Mouse (Mus musculus) gonadal fat pad, adult 2 months (tissue): ENCODE results near the gene 9530077C05Rik. TPM values are rescaled to one million over a fixed set of nuclear protein-coding genes. Genes with fewer than 3 reads are reported as not detected.

Source experiments
- DNase-seq: peaks from one replicate; pipeline ENCODE4 v3.0.0-alpha.2; 2012; ENCODE audit warnings: low read depth
- polyA plus RNA-seq: library from polyadenylated mRNA; depleted of rRNA; stranded (reverse); fragments of >200 nt; gene quantifications from 2 replicates; pipeline ENCODE4 v1.2.3, GENCODE M21; 2012; rRNA removed

9530077C05Rik gene
- polyA plus RNA-seq, 1 experiment: 2.0 TPM

GRCm38 (mm10) chr9:22457142-22457835, 46.0 kb downstream of the 9530077C05Rik start:
- no peak for DNase-seq

DNA sequence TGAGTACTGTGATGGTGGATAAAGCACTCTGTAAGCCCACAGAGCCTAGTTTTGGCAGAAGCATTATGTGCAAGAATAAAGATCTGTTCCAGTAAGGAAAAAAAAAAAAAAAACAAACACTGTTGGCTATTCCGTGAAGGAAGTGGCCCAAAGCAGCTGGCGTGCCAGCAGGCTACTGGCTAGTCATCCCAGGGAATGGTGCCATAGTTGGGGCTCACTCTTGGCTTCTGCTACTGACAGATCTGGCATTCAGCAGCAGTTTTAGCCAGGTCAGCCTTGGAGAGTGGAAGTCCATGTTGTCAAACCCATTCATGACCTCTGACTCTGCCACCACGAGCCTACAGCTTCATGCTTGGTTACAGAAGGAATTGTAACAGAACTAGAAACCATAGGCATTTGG, 50.6 kb downstream of the 9530077C05Rik start:
- DNase-seq: no peak

- DNase-seq: no peak
Measured at GRCm38 (mm10) chr9:22466212-22466611, 54.9 kb downstream of the 9530077C05Rik start.

GRCm38 (mm10) chr9:22467371-22468169, 56.3 kb downstream of the 9530077C05Rik start:
- no peak for DNase-seq

DNA sequence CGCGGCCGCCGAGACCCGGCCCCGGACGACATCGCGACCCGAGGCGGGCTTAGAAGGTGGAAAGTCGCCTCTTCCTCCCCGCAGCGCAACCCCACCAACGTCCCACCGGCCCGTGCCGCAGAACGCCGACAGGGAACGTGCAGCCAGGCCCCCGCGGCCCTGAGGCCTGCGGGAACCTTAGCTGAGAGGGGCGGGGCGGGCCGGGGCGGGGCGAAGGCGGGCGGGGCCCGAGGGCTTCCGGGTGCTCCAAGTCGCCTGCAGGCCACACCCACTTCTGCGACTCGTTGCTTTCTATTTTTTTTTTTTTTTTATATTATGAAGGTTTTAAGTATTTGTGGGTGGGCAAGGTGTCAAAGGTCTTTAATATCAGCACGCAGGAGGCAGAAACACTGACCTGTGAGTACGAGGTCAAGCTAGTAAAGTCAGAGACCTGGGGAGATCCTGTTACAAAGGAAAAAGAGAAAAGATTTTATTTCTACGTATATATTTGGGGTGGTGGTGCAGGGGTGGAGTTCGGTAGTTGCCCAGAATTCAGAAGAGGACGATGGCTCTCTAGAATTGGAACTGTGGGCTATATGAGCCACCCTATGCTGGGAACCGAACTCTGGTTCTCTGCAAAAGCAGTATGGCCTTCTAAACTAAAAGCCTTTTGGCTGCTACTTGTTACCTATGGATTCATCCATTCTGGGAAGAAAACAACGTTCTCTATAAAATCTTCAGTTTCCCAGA, 57.0 kb downstream of the 9530077C05Rik start:
- no peak for DNase-seq

DNA sequence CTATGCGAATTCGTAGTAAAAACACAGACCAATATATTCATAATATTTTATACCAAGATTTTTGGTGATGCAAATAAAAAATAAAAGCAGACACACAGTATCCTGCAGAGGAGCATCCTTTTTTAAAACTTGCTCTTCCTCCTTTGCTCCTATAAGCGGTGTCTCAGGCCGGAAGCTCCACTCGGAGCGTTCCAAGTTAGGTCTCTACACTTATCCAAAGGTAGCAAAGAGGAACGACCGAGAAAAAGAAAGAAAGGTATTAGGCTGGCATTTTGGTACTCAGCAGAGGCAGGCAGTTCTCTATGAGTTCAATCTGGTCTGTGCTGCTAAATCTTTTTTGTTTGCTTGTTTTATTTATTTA, 57.6 kb downstream of the 9530077C05Rik start:
- DNase-seq: no peak

DNA sequence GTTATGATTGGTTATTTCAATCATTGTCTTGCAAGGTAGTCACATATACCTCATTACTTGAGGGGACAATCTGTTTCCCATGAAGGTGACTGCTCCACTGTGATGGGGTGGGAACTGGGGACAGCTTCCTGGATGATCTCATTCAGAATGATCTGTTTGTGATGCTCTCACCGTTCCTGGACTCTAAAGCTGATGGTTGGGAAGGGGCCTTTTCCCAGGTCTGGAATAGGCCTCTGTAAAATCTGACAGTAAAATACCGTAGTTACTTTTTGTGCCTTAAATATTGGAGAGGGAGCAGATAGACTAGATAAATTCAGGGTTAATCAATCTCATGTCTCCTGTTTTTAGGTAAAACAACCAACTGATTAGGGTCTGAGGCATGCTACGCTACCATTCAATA, 58.3 kb downstream of the 9530077C05Rik start, which contains the start of gene Rp9:
TSS of gene Rp9 (minus strand) at position 101 of the 400 bp plus-strand sequence.
- no peak for DNase-seq

GRCm38 (mm10) chr9:22475424-22475868, 64.1 kb downstream of the 9530077C05Rik start, which contains the start of gene Bbs9:
TSS of gene Bbs9 (plus strand) at chr9:22475715.
- no peak for DNase-seq

DNA sequence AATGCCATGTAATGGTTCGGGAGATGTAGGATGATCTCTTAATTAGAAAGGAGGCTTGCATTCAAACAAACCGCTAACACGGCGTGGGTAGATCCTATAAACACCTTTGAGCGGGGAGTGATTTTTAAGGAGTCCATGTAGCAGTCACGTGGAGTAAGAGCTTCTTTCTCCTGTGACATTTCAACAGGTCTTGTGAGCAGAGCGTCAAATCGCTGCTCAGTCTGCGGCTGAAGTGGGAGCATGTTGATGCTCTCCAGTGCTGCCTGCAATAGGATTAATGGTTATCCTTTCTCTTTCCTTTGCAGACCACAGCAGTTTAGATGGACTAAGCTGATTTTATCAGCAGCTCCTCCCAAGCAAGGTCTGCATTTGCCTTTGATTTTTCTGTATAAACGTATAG, 65.0 kb downstream of the 9530077C05Rik start:
- no peak for DNase-seq

- DNase-seq: no peak
Measured at GRCm38 (mm10) chr9:22478946-22479345, 67.6 kb downstream of the 9530077C05Rik start.

DNA sequence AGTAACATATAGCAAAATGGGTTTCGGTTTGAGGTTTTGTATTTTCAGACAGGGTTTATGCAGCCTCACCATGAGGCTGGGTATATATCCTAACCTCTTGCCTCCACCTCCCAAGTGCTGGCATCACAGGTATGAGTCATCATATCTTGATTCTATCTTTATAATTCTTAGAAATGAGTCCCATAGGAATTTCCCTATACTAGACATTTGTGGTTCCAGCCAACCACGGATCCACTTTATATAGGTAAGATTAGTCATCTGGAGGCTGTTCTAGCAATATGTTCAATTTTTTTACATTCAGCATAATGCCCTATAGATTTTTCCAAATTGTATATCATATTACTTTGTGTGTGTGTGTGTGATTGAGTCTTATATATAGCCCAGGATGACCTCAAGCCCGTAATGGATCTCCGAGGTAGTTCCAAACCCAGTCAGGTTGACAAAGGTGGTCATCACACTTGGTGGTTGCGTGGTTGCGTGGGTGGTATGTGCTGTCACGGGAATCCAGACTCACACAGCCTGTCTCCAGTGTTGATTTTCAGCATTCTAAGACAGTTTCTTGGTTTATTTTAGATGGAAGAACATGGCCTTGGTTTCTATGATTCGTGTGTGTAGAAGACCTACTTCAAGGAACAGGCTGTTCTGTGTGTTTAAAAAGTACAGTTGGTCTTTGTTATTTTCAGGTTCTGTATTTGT, 72.7 kb downstream of the 9530077C05Rik start:
- DNase-seq: no peak

GRCm38 (mm10) chr9:22484562-22485308, 73.4 kb downstream of the 9530077C05Rik start:
- no peak for DNase-seq

- DNase-seq: no peak
Measured at GRCm38 (mm10) chr9:22486211-22486610, 74.9 kb downstream of the 9530077C05Rik start.

GRCm38 (mm10) chr9:22488963-22489362, 77.7 kb downstream of the 9530077C05Rik start:
- DNase-seq: no peak

Other genes with a start within 250 kb of the 9530077C05Rik start
- gene Zfp872, start 223.4 kb upstream of the 9530077C05Rik start, polyA plus RNA-seq: 0.93 and 1.0 TPM in 2 replicates
- 21.1 TPM in 2 replicates for gene Zfp809, start 185.8 kb upstream of the 9530077C05Rik start, polyA plus RNA-seq
- 0.26 and 0.30 TPM in 2 replicates for gene Zfp599, start 151.6 kb upstream of the 9530077C05Rik start, polyA plus RNA-seq
- 11.2 and 13.2 TPM in 2 replicates for gene Zfp810, start 103.9 kb upstream of the 9530077C05Rik start, polyA plus RNA-seq
- gene Anln, start 22.3 kb upstream of the 9530077C05Rik start, polyA plus RNA-seq: 1.6 and 1.9 TPM in 2 replicates
- not detected in 2 replicates for gene Gm17545, start 42.8 kb downstream of the 9530077C05Rik start, polyA plus RNA-seq
- 38.0 and 55.2 TPM in 2 replicates for gene Rp9, start 58.2 kb downstream of the 9530077C05Rik start, polyA plus RNA-seq
- gene Bbs9, start 64.2 kb downstream of the 9530077C05Rik start, polyA plus RNA-seq: 14.4 and 17.6 TPM in 2 replicates